Mouse (Mus musculus): ENCODE measurements around the gene 1500011B03Rik.

DNA sequence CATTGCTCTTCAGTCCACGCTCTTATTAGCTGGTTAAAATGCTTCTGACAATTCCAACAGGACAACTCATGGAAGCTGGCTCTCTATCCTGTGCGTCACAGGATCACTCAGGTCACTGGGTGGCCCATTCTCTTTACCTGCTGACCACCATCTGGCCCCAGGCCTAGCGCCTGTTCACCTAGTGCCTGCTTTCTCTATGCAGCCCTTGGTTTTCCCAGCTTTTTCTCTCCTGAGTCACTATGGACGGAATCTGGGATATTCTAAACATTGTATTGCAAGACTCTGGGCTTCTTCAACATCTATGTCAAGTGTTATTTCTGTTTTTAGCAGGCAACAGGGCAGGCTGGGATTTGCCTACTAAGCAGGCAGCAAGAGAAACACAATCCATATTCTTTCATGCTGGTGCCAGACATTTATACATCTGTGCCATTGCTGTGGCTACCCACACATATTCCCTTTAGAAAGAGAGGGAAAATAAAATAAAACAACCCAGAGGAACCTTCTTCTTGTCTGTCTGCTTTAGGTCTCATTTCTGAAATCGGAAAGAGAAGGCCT lies 63.7 kb downstream of the 1500011B03Rik start:
- TF ChIP-seq MAX (IDR thresholded peaks at IDR 0.05; ENCODE audit: low read depth) = no peak
- TF ChIP-seq USF1 (IDR thresholded peaks at IDR 0.05; ENCODE audit: low read depth) = no peak
- no peak for TF ChIP-seq POLR2AphosphoS2 (IDR thresholded peaks at IDR 0.05; ENCODE audit: insufficient read length, low read depth)
- TF ChIP-seq MYOD1 (IDR thresholded peaks at IDR 0.05; ENCODE audit: control insufficient read depth in 1 of 3, insufficient read length in 2 of 3, low read depth in 2 of 3) = no peak

Data from myocyte (in vitro differentiated cells).